Mouse (Mus musculus): ENCODE data around the gene Rars2. TPM values are rescaled to one million over a fixed set of nuclear protein-coding genes. Genes with fewer than 3 reads are reported as not detected.

The Rars2 gene
- polyA plus RNA-seq, 1 experiment from 2014 or later: 59.6 TPM

DNA sequence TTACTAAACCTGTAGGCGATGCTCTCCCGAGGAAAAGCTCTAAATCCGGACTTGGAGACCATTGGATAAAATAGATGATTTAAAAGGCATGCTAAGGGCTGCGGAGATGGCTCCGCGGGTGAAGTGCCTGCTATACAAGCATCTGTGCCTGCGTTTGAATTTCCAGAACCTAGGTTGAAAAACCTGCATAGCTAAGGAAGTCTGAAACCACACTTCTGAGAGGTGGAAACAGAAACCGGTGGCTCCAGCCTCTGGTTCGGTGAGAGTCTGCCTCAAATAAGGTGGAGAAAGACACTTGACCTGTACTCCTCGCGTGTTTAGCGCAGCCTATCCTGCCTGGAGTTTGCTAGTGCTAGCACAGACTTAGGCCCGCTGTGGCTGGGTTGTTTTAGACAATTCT, 546 bp downstream of the Rars2 start:
- Histone ChIP-seq H3K27ac (peak overlapping the region; percentile 89), H3K27me3 (ENCODE audit: insufficient read depth, low read length) (no peaks in the 10 kb centered on the region), H3K9ac (ENCODE audit: low read depth, low read length) (peak overlapping the region; percentile 77), H3K4me1 (replicated peaks; ENCODE audit: insufficient read depth, low read length) (peaks cover 13% of the 10 kb centered on the region), H3K36me3 (ENCODE audit: insufficient read depth, low read length) (no peaks in the 10 kb centered on the region), H3K9me3 (replicated peaks; ENCODE audit: low read length) (no peaks in the 10 kb centered on the region), H3K4me2 (ENCODE audit: low read length) (peak overlapping the region; percentile 90), H3K4me3 (replicated peaks; ENCODE audit: low read depth, low read length) (peak overlapping the region; percentile 83)
- WGBS: under 1% methylated on average over 13 of the region's 13 CpGs
- no peak for TF ChIP-seq CTCF (IDR thresholded peaks at IDR 0.05; ENCODE audit: low read depth)
- no peak for ATAC-seq (replicated peaks; ENCODE audit: low FRiP score, low read depth)
- peak; percentile 19 for DNase-seq (ENCODE audit: low spot score)

DNA sequence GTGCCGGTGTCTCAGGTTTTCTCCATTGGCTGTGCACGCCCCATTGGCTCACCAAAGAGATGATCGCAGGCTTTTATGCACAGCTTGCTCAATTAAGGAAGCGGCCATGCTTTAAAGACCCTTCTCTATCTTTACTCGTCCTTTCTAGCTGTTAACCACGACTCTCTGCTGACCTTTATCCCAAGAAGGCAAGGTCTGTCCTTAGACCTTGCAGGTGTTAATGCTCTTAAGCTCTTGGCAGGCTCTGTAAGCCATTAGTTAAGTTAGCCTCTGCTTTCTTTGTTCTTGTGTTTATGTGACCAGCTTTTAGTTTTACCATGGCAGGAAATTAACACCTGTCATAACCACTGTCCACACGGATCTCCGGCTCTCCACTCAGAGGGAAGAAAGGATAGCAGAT, 1.4 kb downstream of the Rars2 start:
- peak overlapping the region; percentile 77 for H3K9ac ChIP-seq (ENCODE audit: low read depth, low read length)

DNA sequence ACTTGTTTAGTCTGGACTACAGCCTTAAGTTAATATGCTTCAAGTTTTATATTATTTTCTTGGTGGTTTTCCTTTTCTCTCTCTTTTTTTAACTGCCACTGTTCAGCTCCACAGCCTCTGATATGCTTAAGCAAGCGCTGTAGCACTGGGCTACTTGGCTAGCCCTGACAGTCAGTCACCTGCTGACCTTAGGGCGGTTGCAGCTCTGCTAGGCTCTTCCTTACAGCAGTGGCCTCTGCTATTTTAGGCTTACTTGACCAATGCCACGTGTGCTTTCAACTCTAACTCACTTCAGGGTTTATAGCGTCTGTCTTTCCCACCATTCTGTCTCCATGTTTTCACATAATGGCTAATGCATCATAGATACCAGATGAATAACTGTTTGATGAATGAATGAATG, 10.8 kb downstream of the Rars2 start:
- ATAC-seq (replicated peaks; ENCODE audit: low FRiP score, low read depth): no peak
- TF ChIP-seq CTCF (IDR thresholded peaks at IDR 0.05; ENCODE audit: low read depth): no peak
- Histone ChIP-seq H3K36me3 (ENCODE audit: insufficient read depth, low read length) (peaks cover 25% of the 10 kb centered on the region), H3K4me3 (replicated peaks; ENCODE audit: low read depth, low read length) (no peak overlapping the region), H3K9me3 (replicated peaks; ENCODE audit: low read length) (no peaks in the 10 kb centered on the region), H3K4me1 (replicated peaks; ENCODE audit: insufficient read depth, low read length) (no peaks in the 10 kb centered on the region), H3K27ac (no peak overlapping the region), H3K9ac (ENCODE audit: low read depth, low read length) (no peak overlapping the region), H3K4me2 (ENCODE audit: low read length) (no peak overlapping the region), H3K27me3 (ENCODE audit: insufficient read depth, low read length) (no peaks in the 10 kb centered on the region)
- DNase-seq (ENCODE audit: low spot score): no peak
- 84% methylated on average over 4 of the region's 4 CpGs for WGBS

More for the DNA sequence above, 1.4 kb downstream of the Rars2 start:
- H3K27me3 ChIP-seq (ENCODE audit: insufficient read depth, low read length): no peaks in the 10 kb centered on the region
- WGBS: 41% methylated on average over 8 of the region's 8 CpGs
- peak overlapping the region; percentile 83 for H3K4me3 ChIP-seq (replicated peaks; ENCODE audit: low read depth, low read length)
- TF ChIP-seq CTCF (IDR thresholded peaks at IDR 0.05; ENCODE audit: low read depth): no peak
- H3K4me1 ChIP-seq (replicated peaks; ENCODE audit: insufficient read depth, low read length): peaks cover 13% of the 10 kb centered on the region
- peak overlapping the region; percentile 89; the same call in 1 of the 2 replicates for H3K27ac ChIP-seq
- H3K4me2 ChIP-seq (ENCODE audit: low read length): peak overlapping the region; percentile 90
- H3K36me3 ChIP-seq (ENCODE audit: insufficient read depth, low read length): no peaks in the 10 kb centered on the region
- no peaks in the 10 kb centered on the region for H3K9me3 ChIP-seq (replicated peaks; ENCODE audit: low read length)
- DNase-seq (ENCODE audit: low spot score) (peak; percentile 7), ATAC-seq (replicated peaks; ENCODE audit: low FRiP score, low read depth) (no peak)

DNA sequence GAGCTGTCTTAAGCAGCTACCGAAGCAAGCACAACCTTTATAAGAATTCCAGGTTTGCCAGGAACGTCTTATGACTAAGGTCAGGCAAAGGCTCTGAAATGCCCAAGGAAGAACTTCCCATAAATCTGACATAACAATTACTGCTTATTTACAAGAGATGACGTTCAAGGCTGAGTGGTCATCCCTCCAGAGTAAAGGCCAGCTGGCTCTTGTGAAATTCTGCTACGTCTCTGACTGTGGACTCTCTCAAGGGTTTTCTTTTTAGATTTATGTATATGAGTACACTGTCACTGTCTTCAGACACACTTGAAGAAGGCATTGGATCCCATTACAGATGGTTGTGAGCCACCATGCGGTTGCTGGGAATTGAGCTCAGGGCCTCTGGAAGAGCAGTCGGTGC, 11.6 kb downstream of the Rars2 start:
- peaks cover 25% of the 10 kb centered on the region for H3K36me3 ChIP-seq (ENCODE audit: insufficient read depth, low read length)
- 78% methylated on average over 6 of the region's 6 CpGs for WGBS
- no peak overlapping the region for H3K27ac ChIP-seq
- no peak overlapping the region for H3K4me2 ChIP-seq (ENCODE audit: low read length)
- no peak overlapping the region for H3K9ac ChIP-seq (ENCODE audit: low read depth, low read length)
- H3K4me3 ChIP-seq (replicated peaks; ENCODE audit: low read depth, low read length): no peak overlapping the region
- no peak for DNase-seq (ENCODE audit: low spot score)
- no peaks in the 10 kb centered on the region for H3K9me3 ChIP-seq (replicated peaks; ENCODE audit: low read length)
- H3K27me3 ChIP-seq (ENCODE audit: insufficient read depth, low read length): no peaks in the 10 kb centered on the region
- no peak for ATAC-seq (replicated peaks; ENCODE audit: low FRiP score, low read depth)
- no peaks in the 10 kb centered on the region for H3K4me1 ChIP-seq (replicated peaks; ENCODE audit: insufficient read depth, low read length)
- no peak for TF ChIP-seq CTCF (IDR thresholded peaks at IDR 0.05; ENCODE audit: low read depth)

DNA sequence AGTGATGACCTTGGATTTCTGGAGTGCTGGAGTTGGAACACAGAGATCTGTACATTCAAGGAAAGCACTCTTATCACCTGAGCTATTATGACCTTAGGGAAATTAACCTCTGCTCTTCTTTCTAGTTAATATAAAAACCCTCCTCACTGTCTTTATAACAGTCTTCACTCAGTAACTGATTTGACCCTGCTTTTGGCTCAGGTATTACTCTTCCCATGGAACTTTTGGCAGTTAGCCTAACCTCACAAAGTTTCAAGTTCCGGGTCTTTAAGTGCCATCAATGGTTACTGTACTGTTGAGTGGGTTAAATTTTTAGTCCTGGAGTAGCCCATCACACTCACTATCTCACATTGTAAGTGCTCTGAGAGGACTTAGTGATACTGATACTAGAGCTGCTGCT, 15.2 kb downstream of the Rars2 start:
- Histone ChIP-seq H3K4me1 (replicated peaks; ENCODE audit: insufficient read depth, low read length) (no peaks in the 10 kb centered on the region), H3K9me3 (replicated peaks; ENCODE audit: low read length) (no peaks in the 10 kb centered on the region), H3K27ac (no peak overlapping the region), H3K4me2 (ENCODE audit: low read length) (no peak overlapping the region), H3K36me3 (ENCODE audit: insufficient read depth, low read length) (peaks cover 23% of the 10 kb centered on the region; the same call in 1 of the 2 replicates), H3K4me3 (replicated peaks; ENCODE audit: low read depth, low read length) (no peak overlapping the region), H3K9ac (ENCODE audit: low read depth, low read length) (no peak overlapping the region), H3K27me3 (ENCODE audit: insufficient read depth, low read length) (no peaks in the 10 kb centered on the region)
- TF ChIP-seq CTCF (IDR thresholded peaks at IDR 0.05; ENCODE audit: low read depth): no peak
- DNase-seq (ENCODE audit: low spot score) (no peak), ATAC-seq (replicated peaks; ENCODE audit: low FRiP score, low read depth) (no peak)
- 76% methylated on average over 1 of the region's 1 CpGs for WGBS

DNA sequence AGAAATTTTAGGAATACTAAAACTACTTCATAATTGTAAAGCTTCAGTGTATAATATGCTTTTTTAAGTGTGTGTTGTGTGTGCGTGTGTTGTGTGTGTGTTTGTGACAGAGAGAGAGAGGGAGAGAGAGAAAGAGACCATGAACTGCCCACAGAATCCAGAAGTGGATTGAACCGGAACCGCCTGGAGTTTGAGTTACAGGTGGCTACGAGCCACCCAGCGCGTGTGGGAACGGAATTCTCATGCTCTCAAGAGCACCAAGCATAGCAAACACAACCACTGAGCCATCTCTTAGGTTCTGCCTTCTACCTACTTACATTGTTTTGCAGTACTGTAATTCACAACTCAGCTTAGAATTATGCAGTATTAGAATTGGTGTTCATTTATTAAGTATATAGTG, 19.4 kb downstream of the Rars2 start:
- Histone ChIP-seq H3K4me1 (replicated peaks; ENCODE audit: insufficient read depth, low read length) (no peaks in the 10 kb centered on the region), H3K27me3 (ENCODE audit: insufficient read depth, low read length) (no peaks in the 10 kb centered on the region), H3K27ac (0 out of 2 replicates have a peak overlapping the region, but pooled peaks have one; percentile 42), H3K4me2 (ENCODE audit: low read length) (no peak overlapping the region), H3K9ac (ENCODE audit: low read depth, low read length) (no peak overlapping the region), H3K36me3 (ENCODE audit: insufficient read depth, low read length) (peaks cover 10% of the 10 kb centered on the region; the same call in 1 of the 2 replicates), H3K4me3 (replicated peaks; ENCODE audit: low read depth, low read length) (no peak overlapping the region), H3K9me3 (replicated peaks; ENCODE audit: low read length) (no peaks in the 10 kb centered on the region)
- DNase-seq (ENCODE audit: low spot score): peak; percentile 70
- 51% methylated on average over 7 of the region's 7 CpGs for WGBS
- TF ChIP-seq CTCF (IDR thresholded peaks at IDR 0.05; ENCODE audit: low read depth): no peak
- peak; percentile 64; the same call in 1 of the 2 replicates for ATAC-seq (replicated peaks; ENCODE audit: low FRiP score, low read depth)

DNA sequence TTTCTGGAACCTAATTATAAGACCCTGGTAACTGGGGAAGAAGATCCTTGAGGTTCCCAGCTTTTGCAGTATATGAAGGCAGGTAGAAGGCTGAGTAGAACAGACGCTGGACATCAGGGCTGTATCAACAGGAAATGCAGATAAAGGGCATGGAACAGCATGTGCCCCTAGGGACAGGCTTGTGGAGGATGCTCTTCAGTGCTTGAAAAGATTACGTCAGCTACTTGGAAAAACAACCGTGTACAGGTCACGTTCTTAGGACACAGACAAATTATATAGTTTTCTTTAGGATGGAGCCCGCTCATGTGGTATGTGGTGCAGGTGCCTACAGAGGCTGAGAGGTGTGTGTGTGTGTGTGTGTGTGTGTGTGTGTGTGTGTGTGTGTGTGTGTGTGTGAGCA, 21.3 kb downstream of the Rars2 start:
- peaks cover 14% of the 10 kb centered on the region; the same call in 1 of the 2 replicates for H3K36me3 ChIP-seq (ENCODE audit: insufficient read depth, low read length)
- no peak for DNase-seq (ENCODE audit: low spot score)
- no peaks in the 10 kb centered on the region for H3K4me1 ChIP-seq (replicated peaks; ENCODE audit: insufficient read depth, low read length)
- no peak overlapping the region for H3K9ac ChIP-seq (ENCODE audit: low read depth, low read length)
- no peak overlapping the region for H3K4me2 ChIP-seq (ENCODE audit: low read length)
- no peak for TF ChIP-seq CTCF (IDR thresholded peaks at IDR 0.05; ENCODE audit: low read depth)
- H3K27me3 ChIP-seq (ENCODE audit: insufficient read depth, low read length): no peaks in the 10 kb centered on the region
- no peaks in the 10 kb centered on the region for H3K9me3 ChIP-seq (replicated peaks; ENCODE audit: low read length)
- 72% methylated on average over 5 of the region's 5 CpGs for WGBS
- ATAC-seq (replicated peaks; ENCODE audit: low FRiP score, low read depth): no peak
- H3K27ac ChIP-seq: no peak overlapping the region
- no peak overlapping the region for H3K4me3 ChIP-seq (replicated peaks; ENCODE audit: low read depth, low read length)

Data from kidney, postnatal 0 days (tissue).